ENCODE assay signal across 25 mouse cellular contexts in genomic region chr5:89033256-89033655, GRCm38 (mm10).
DNase-seq lines count a peak whose midpoint lies in the region; ATAC-seq and TF ChIP-seq lines count a peak whose summit lies in the region.
"Had no signal": no experiment of that assay in that cellular context is flagged by ENCODE, and none has a peak within 500 bp of the region (broad histone marks: within the 10 kb centered on the region; RNA-seq: fewer than 3 reads in every experiment).

No protein-coding gene starts in this region.

- peak overlapping the region; percentile 68; the same call in 1 of the 2 replicates for H3K27ac ChIP-seq in kidney, adult 2 months (ENCODE audit: insufficient read depth, low read depth, low read length)
- no peak overlapping the region for H3K27ac ChIP-seq in lung, postnatal 0 days (ENCODE audit: low read length)
- H3K27ac ChIP-seq: embryonic facial prominence, embryonic 12.5 days; forebrain, embryonic 12.5 days; heart, adult 2 months; hindbrain, postnatal 0 days; limb, embryonic 12.5 days; liver, embryonic 14.5 days; lung, embryonic 15.5 days; neural tube, embryonic 15.5 days; stomach, postnatal 0 days had no signal

- peaks cover 12% of the 10 kb centered on the region; the same call in 1 of the 2 replicates for H3K4me1 ChIP-seq in kidney, adult 2 months (ENCODE audit: control insufficient read depth, insufficient read depth, low read length)
- H3K4me1 ChIP-seq in lung, postnatal 0 days (ENCODE audit: insufficient read depth, low read depth, low read length) = no peaks in the 10 kb centered on the region
- H3K4me1 ChIP-seq: embryonic facial prominence, embryonic 12.5 days; forebrain, embryonic 12.5 days; limb, embryonic 12.5 days; neural tube, embryonic 15.5 days had no signal

- no peak for TF ChIP-seq CTCF in kidney, adult 2 months (conservative IDR thresholded peaks at IDR 0.05; ENCODE audit: insufficient read depth, insufficient read length, low read depth, low read length)
- TF ChIP-seq CTCF in lung, postnatal 0 days (IDR thresholded peaks at IDR 0.05) = no peak

- no peak for TF ChIP-seq EP300 in lung, postnatal 0 days (IDR thresholded peaks at IDR 0.05)

- WGBS in kidney, adult 2 months = 50% methylated on average over 4 of the region's 4 CpGs
- WGBS in lung, postnatal 0 days = 58% methylated on average over 4 of the region's 4 CpGs

- no peak overlapping the region for H3K4me3 ChIP-seq in kidney, adult 2 months (ENCODE audit: insufficient read depth, low read depth, low read length)
- no peak overlapping the region for H3K4me3 ChIP-seq in lung, postnatal 0 days (ENCODE audit: low read depth, low read length)
- H3K4me3 ChIP-seq: embryonic facial prominence, embryonic 12.5 days; erythroblast, embryonic 14.5 days; forebrain, embryonic 12.5 days; heart, adult 2 months; limb, embryonic 12.5 days; lung, embryonic 15.5 days; neural tube, embryonic 15.5 days had no signal

- no peak overlapping the region for H3K4me2 ChIP-seq in lung, postnatal 0 days (replicated peaks; ENCODE audit: low read depth, low read length)
- H3K4me2 ChIP-seq: embryonic facial prominence, embryonic 12.5 days; forebrain, embryonic 12.5 days; limb, embryonic 12.5 days; lung, embryonic 15.5 days; midbrain, embryonic 11.5 days; neural tube, embryonic 15.5 days had no signal

- no peaks in the 10 kb centered on the region for H3K9me3 ChIP-seq in lung, postnatal 0 days (ENCODE audit: low read length)
- H3K9me3 ChIP-seq: embryonic facial prominence, embryonic 12.5 days; forebrain, embryonic 12.5 days; limb, embryonic 12.5 days; lung, embryonic 15.5 days; neural tube, embryonic 15.5 days had no signal

- ATAC-seq in lung, postnatal 0 days = no peak
- ATAC-seq: hindbrain, postnatal 0 days; intestine, embryonic 16.5 days had no signal

- no peak overlapping the region for H3K9ac ChIP-seq in lung, postnatal 0 days (replicated peaks; ENCODE audit: low read depth)
- H3K9ac ChIP-seq: embryonic facial prominence, embryonic 12.5 days; forebrain, embryonic 12.5 days; limb, embryonic 12.5 days; liver, embryonic 14.5 days; lung, embryonic 15.5 days; neural tube, embryonic 15.5 days had no signal

- TF ChIP-seq POLR2A in kidney, adult 2 months (IDR thresholded peaks at IDR 0.05; ENCODE audit: low read depth, low read length) = no peak

- H3K36me3 ChIP-seq in kidney, adult 2 months (ENCODE audit: control insufficient read depth, insufficient read depth, low read length) = peaks cover 5% of the 10 kb centered on the region; the same call in 1 of the 2 replicates
- H3K36me3 ChIP-seq in lung, postnatal 0 days (ENCODE audit: insufficient read depth, low read length) = no peaks in the 10 kb centered on the region
- H3K36me3 ChIP-seq: embryonic facial prominence, embryonic 12.5 days; forebrain, embryonic 12.5 days; G1E; limb, embryonic 12.5 days; lung, embryonic 15.5 days; neural tube, embryonic 15.5 days had no signal

- H3K27me3 ChIP-seq in kidney, adult 2 months (replicated peaks; ENCODE audit: control insufficient read depth, insufficient read depth, low read length) = no peaks in the 10 kb centered on the region
- no peaks in the 10 kb centered on the region for H3K27me3 ChIP-seq in lung, postnatal 0 days (replicated peaks; ENCODE audit: insufficient read depth, low read length)
- H3K27me3 ChIP-seq: CH12.LX; embryonic facial prominence, embryonic 12.5 days; forebrain, embryonic 12.5 days; limb, embryonic 12.5 days; lung, embryonic 15.5 days; neural tube, embryonic 15.5 days had no signal

- peak; percentile 57 for DNase-seq in gastrocnemius, adult 18-20 months (ENCODE audit: low spot score)
- no peak for DNase-seq in gastrocnemius, postnatal 4 days (ENCODE audit: low spot score in 2 of 2)
- peak; percentile 64 for DNase-seq in kidney, adult 2 months
- no peak for DNase-seq in kidney, adult 18-20 months
- peak; percentile 10 for DNase-seq in lung, postnatal 0 days (ENCODE audit: low spot score)
- no peak for DNase-seq in lung, postnatal 4 days
- DNase-seq in skeletal muscle tissue, adult 2 months (ENCODE audit: low read depth, low spot score) = peak; percentile 54
- DNase-seq: B cell, adult 2 months; cerebellum, adult 18-20 months; cerebellum, postnatal 14 days; heart, adult 2 months; kidney, postnatal 10 days had no signal

Comparison
In these comparisons a context has a peak if more than half of its experiments do, and no peak if none do; other contexts are left out.
1. DNase-seq: peak in gastrocnemius, adult 18-20 months (single experiment), kidney, adult 2 months (single experiment), lung, postnatal 0 days (single experiment) and skeletal muscle tissue, adult 2 months (single experiment); none in gastrocnemius, postnatal 4 days (0 of 2), kidney, adult 18-20 months (single experiment) and lung, postnatal 4 days (0 of 2).